Mouse (Mus musculus): ENCODE measurements around the gene Rflna.

Gene Rflna

DNA sequence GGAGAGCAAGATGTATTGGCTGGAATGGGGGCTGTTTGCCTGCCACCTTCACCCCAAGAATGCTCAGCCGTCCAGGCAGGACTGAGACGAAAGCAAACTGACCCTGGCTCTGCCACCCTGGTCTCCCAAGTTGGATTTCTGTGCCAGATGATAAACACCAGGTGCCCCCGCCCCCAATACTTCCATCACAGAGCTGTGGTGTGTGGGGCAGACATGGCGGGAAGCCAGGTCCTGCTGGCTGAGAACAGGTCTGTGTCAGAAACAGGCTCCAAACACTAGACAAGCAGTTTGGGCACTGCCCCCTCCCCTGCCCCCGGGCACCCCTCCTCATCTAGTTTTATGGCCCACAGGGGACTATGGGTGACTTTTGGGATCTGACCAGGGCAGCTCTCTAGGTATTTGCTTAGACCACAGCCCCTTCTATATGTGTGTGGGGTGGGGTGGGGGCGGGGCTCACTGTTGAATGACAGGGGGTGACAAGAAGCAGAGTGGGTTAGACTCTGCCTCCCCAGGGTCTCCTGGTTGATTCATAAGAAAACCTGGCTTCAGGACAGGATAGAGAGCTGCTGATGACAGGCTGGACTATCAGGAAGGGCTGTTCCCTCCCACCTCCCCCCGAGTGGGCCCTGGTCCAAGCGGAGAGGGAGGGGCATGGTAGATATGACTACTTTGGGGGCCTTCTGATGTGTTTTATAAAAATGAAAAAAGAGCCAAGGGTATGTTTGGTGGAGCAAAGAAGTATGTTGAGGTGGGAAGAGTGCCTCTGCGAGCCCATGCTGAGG lies 3.0 kb downstream of the Rflna start:
- DNase-seq (ENCODE audit: low spot score in 2 of 2) = no peak

GRCm38 (mm10) chr5:125006896-125007295 lies 3.9 kb downstream of the Rflna start:
- DNase-seq (ENCODE audit: low spot score in 2 of 2) = no peak

DNA sequence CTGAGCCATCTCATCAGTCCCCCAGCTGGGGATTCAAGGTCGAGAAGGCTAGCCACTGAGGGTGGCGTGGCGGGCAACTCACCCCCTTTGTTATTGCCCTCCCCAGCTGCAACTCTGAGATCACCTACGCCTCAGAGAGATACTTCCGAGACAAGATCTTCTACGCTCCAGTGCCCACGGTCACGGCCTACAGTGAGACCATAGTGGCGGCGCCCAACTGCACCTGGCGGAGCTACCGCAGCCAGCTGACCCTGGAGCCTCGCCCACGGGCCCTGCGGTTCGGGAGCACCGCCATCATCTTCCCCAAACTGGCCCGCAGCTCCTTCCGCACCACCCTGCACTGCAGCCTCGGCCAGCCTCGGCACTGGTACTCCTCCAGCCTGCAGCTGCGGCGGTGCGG lies 8.1 kb downstream of the Rflna start:
- no peak for DNase-seq (ENCODE audit: low spot score in 2 of 2)

GRCm38 (mm10) chr5:125011628-125012027 lies 8.6 kb downstream of the Rflna start:
- no peak for DNase-seq (ENCODE audit: low spot score in 2 of 2)

- peak; percentile 80 to 87 for DNase-seq (ENCODE audit: low spot score in 2 of 2)
These were observed 11.5 kb downstream of the Rflna start for GRCm38 (mm10) chr5:125014497-125014896.

DNA sequence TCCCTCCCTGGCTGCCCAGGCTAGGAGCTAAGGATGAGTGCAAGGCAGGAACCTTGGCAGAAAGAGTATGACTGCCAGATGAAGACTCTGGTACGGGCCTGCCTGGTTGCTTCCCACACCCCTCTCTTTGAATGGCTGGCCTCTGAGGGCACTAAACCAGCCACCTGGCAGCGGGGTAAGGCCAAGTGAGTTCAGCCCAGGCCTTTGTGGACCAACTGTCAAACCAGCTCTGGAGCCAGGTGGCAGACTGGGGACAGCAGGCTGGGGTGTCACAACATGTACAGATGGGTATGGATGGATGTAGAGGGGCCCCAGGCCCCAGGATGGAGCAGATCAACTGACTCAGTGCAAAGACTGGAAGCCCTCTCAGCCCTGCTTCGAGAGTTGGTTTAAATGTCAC lies 12.0 kb downstream of the Rflna start:
- no peak for DNase-seq (ENCODE audit: low spot score in 2 of 2)

DNA sequence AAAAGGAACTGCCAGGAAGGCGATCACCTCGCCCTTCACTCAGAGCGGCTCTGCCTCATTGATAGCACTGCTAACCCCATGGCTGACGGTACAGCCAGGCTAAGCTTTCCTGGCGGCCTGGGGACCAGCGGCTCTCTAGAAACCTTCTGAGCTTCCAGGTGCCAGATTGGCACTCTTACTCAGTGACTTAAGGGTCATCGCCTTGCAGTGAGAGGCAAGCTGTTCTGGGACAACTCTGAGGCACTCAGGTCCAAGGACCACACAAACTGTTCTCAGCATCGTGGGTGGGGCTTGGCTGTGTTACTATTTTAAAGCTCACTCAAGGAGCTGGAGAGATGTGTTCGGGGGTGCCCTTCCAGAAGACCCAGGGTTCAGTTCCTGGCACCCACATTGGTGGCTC lies 12.6 kb downstream of the Rflna start:
- DNase-seq (ENCODE audit: low spot score in 2 of 2) = no peak

DNA sequence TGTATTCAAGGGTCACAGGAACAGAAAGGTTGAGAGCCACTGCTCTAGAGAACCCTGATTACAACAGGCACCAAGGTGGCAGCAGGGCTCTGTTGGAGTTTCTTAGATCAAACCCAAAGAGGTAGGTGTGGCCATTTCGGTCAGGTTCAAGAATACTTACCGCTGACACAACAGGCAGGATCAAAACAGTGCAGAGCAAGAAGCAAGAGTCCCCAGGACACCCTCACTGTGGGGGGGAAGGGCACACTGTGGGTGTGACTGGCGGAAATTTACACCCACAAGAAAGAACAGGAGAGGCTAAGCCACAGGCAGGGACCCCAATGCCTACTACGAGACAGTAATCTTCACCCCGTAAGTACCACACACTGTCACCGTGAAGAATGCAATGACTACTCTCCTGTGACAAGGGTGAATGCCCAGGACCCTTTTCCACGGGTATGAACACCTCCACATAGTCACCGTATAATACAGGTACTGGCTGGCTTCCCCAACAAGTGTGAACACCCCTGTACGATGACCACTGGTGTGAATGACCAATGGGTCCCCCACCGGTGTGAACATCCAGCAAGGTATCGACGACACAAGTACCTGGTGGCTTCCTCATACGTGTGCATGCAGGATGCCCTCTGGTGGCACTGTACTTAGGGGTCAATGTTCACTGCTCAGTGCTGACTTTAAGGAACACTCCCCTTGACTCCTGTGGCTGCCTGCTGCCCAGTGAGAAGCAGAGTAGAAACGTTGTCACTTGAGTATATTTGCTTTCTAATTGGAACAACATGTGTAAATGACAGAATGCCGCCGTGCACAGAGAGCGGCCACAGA lies 13.6 kb downstream of the Rflna start:
- no peak for DNase-seq (ENCODE audit: low spot score in 2 of 2)

- peak in 1 of 2 experiments; percentile 64 for DNase-seq (ENCODE audit: low spot score in 2 of 2)
These were observed 14.3 kb downstream of the Rflna start for GRCm38 (mm10) chr5:125017332-125017731.

DNA sequence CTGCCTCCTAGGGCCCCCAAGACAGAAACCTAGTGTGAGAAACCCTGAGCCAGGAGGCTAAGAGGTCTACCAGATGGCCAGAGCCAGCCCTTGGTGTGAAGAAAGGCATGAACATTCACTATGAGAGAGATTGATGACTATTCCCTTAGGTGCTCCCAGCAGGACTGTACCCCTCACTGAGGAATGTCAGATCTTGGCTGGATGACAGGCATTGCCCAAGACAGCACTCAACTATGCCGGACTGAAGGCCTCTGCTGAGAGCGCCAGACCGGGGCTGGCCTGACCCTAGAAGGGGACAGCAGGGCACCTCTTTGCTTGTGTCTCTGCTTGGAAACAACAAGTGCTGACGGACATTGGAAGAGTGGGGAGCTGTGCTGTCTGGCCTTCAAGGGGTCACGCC lies 16.1 kb downstream of the Rflna start:
- no peak for DNase-seq (ENCODE audit: low spot score in 2 of 2)

GRCm38 (mm10) chr5:125021298-125021697 lies 18.3 kb downstream of the Rflna start:
- DNase-seq (ENCODE audit: low spot score in 2 of 2) = peak in 1 of 2 experiments; percentile 59

DNA sequence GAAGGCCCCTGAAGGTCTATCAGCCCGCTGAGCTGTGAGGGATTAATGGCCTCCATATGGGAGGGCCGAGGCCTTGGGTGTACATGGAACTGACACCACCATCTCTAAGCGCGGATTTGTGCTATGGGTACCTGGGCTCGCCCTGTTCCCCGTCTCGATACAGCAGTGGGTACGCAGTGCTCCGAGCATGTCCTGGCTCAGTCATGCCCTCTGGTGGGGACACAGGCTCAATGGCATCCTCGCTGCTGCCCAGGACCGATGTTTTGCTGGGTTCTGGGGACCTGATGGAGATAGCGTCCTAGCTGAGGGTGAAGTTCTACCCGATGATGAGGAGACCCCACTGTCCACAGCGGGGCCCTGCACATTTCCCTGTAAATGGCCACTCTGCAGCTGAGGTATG lies 21.0 kb downstream of the Rflna start:
- peak in 1 of 2 experiments; percentile 64 for DNase-seq (ENCODE audit: low spot score in 2 of 2)

- DNase-seq (ENCODE audit: low spot score in 2 of 2) = no peak
These were observed 25.4 kb downstream of the Rflna start for GRCm38 (mm10) chr5:125028371-125028770.

DNA sequence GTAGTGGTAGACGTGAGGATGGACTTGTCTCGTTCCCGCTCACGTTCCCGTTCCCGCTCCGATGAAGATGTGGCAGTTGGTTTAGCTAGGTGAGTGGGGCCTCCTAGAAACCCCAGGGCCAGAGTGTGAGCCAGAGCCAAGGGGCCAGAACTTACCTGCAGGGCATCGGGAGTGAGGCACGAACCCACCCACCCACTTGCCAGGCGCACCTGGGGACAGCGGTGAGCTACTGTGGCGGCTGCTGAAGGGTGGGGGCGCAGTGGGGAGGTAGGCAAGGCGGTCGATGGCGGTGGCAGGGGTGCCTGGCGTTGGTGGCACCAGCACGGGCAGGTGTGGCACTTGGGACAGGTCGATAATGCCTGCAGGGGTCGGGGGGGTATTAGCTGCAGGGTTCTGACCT lies 25.9 kb downstream of the Rflna start:
- no peak for DNase-seq (ENCODE audit: low spot score in 2 of 2)

DNA sequence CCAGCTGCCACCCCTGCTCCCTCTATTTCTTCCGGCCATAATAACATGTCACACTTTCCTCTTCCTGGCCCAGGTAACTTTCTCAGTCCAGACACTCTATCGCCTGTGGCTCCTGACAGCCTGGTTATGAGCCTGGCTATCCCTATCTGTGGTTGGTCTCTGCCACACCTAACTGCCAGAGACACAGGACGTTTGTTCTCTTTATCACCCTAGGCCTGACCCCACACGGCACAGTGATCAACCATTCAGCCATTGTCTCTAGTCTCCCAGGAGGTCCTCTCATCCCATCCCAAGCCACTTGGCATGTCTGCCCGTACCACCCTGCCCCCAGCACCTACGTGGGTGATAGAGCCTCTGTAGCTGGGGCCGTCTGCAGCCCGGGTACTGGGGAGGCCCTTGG lies 33.5 kb downstream of the Rflna start:
- DNase-seq (ENCODE audit: low spot score in 2 of 2) = no peak

DNA sequence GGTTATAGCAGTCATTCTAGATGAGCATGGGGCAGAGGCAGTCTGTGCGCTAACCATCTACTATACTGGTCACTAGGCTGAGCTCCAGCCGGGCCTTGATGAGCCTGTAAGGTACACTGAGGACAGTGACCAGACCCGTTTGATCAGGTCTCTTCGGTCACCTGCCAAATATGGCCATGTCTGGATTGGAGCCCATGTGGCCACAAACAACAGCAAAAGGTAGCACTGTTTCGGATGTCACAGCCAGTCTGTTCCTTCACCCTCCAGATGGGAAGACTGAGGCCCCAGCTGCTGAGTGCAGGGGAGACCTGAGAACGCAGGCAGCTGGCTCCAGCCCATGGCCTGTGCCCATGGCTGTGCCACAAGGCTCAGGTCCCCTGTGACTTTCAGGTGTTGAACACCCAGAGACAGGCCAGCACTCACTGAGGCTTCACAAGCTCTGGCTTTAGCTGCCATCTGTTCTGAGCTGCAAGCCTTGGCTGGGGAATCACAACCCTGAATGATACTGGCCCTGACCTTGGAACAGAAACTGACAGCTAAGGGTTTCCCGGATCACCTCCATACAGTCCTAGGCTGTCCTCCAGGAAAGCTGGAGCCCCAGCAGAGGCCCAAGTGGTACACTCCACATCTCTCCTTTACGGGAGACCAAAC lies 36.5 kb downstream of the Rflna start:
- DNase-seq (ENCODE audit: low spot score in 2 of 2) = no peak

- DNase-seq (ENCODE audit: low spot score in 2 of 2) = peak in 1 of 2 experiments; percentile 67
These were observed 37.1 kb downstream of the Rflna start for GRCm38 (mm10) chr5:125040128-125040584.

DNA sequence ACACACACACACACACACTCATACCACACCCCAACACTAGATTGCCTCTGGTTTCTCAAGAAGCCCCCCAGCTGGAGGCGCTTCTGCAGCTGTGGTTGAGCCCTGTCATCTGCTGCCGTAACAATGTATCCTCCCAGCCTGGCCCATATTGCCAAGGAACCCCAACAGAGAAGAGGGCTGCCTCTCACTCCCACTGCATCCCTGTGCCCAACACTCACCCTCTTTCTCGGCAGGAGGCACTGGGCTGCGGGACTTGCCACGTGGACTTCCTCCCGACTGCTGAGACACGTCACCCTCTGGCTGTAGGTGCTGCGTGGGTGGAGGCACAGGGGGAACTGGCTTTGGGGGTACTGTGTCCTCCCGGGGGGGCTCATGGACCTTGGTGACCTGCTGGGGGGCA lies 38.6 kb downstream of the Rflna start:
- no peak for DNase-seq (ENCODE audit: low spot score in 2 of 2)

DNA sequence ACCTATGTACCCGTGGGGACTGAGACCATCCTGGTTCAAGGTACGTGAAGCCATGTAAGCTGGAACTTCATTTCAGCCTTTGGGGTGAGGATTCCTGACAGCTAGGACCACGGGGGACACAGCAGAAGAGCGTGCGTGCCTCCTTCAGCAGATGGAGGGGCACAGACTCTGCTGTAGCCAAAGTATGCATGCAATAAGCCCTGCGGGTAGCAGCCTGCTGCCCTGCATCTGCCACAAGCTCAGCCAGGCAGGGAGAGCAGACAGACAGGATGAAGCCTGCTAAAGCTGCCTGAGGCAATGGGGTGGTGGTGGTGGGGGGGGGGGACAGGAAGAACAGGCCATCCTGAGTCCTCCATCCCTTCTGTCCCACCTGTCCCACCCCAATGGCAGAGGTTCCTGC lies 40.4 kb downstream of the Rflna start:
- DNase-seq (ENCODE audit: low spot score in 2 of 2) = no peak

DNA sequence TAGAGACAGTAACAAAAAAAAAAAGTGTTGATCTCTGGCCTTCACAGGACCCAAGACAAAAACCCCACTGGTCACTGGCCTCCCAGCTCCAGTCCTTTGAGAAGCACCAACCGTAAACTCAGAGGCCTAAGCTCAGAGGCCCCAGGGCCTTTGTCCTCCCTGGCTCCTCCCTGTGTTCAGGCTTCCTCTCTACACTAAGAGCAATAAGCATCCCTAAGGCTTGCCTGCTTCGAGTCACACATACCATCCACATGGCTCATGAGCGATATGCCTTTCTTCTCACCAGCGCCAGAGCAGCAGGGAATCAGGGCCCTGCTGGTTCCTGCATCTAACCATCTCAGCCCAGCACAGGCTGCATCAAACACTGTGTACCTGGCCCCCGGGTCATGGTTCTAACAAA lies 42.2 kb downstream of the Rflna start:
- DNase-seq (ENCODE audit: low spot score in 2 of 2) = no peak

DNA sequence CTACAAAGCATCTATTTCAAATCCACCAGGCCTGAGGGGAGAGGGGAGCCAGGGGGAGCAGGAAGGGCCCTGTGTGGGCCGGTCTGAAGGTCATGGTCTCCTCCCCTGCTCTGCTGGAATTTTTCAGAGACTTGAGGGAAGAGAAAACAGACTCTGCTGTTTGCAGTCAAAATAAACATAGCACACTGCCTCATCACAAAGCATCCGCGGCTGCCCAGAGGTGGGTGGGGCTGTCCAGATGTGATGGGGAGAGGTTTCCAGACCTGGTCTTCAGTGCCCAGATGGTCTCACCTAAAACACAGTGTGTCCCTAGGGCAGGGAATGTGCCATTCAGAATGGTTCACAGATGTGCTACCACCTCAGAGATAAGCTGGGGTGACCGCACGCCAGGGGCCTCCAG lies 43.4 kb downstream of the Rflna start:
- DNase-seq (ENCODE audit: low spot score in 2 of 2) = no peak

GRCm38 (mm10) chr5:125049481-125049880 lies 46.5 kb downstream of the Rflna start:
- DNase-seq (ENCODE audit: low spot score in 2 of 2) = no peak

- no peak for DNase-seq (ENCODE audit: low spot score in 2 of 2)
These were observed 49.2 kb downstream of the Rflna start for GRCm38 (mm10) chr5:125052237-125052602.

Measured in cerebellum, postnatal 4 days (tissue).